Mouse (Mus musculus) cerebellum, adult 11 months (tissue): ENCODE results near the gene Klhdc4.

Experiments used
- DNase-seq: peaks from one replicate; pipeline ENCODE4 v3.0.0; 2022

The Klhdc4 gene

DNA sequence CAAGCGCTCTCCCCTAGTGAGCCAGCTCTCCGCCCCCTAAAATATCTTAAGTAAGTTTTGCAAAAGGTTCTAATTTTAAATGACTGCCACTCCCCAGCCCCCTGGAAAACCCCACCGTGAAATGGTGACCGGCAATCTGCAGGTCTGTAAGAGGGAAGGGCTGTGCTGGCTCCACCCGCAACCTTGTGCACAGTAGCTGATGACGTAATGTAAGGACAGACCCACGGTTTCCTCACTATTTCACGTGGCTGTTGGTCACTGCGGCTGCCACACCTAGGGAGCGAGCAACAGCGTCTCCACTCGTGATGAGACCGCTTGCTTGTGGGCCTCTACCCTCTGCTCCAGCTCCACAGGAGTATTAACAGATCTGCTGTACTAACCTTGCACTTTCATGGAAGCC is 23.2 kb downstream of the Klhdc4 start:
- DNase-seq: no peak

DNA sequence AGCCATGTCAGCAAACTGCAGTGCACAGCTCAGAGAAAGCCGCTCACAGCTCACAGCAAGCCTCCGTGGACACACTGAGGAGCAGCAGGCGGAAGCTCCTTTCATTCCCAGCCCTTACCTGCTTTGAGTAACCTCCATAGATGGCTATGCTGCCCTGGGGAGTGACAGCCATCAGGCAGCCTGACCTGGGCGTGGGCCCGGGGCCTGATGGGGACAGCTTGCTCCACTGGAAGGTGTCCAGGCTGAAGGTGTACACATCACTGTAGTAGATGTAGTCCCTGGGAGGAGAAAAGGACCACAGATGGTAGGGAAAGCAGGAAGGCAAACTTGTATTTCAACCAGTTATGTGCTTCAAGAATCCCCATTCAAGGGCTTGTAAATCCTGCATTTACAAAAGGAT is 24.5 kb downstream of the Klhdc4 start:
- DNase-seq: no peak

DNA sequence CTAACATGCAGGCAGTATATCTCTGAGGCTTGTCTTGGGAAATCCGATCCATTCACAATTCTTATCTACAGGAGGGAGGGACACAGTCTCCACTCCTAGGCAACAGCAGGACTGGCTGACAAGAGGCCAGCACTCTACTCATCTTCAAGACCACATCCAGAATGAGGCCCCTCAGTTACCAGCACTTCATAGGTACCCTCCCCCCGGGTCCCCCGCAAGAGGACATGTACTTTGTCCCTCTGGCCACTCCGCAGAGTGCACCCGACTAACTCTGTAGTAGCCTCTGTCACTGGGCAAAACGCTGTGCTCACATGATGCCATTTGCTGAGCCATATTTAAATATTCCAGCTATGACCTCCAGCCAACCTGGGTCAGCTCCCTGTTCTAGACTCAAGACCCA is 31.0 kb downstream of the Klhdc4 start:
- DNase-seq: no peak

DNA sequence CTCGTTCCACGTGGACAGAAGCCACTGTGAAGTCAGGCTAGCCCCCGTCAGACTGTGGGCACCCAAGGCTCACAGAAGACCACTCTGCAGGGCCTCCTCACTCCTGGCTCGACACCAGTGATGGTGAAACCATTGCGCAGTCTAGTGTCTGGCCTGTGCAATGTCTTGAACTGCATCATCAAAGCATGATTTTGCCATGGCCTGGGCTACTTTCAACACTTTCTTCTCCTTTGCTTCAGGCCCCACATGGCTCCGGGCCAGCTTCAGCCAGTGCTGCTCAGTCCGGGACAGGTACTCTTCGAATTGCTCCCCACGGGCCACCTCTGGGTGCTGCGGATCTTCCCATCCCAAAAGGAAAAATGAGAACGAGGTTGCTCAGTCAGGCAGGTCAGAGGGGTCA is 33.0 kb downstream of the Klhdc4 start:
- DNase-seq: no peak

DNA sequence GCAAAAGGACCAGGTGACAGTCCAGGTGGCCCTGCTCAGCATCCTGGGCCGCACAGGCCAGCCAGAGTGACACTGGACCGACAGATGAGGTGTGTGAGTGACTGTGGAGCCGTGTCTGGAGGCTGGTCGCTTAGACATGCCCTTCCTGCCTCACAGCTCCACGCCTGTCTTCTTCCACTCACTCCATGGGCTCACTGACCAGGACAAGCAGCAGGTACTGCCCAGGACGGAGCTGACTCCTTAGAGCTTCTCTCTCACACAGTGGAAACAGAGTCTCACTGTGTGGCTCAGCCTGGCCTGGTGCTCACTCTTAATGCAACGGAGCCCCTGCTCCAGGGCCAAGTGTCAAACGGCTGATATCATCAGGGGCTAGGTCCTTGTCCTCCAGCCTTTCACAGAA is 33.9 kb downstream of the Klhdc4 start:
- DNase-seq: no peak

DNA sequence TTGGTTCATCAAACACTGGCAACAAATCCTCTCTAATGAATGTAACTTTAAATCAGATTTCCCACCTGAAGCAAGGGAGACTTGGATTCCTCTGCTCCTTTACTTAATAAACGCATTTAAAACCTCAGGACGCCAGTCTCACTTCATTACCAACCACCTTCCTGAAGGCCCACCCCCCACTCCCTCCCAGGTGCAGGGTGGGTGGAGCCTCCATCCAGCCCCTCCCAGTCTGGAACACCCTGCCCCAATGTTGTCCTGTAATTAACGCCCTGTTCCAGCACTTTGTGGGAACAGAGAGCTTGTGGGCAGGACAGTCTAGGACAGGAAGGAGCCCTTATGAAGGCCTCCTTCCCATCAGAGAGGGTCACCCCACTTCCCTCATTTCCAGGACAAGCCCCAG is 35.2 kb downstream of the Klhdc4 start:
- no peak for DNase-seq

DNA sequence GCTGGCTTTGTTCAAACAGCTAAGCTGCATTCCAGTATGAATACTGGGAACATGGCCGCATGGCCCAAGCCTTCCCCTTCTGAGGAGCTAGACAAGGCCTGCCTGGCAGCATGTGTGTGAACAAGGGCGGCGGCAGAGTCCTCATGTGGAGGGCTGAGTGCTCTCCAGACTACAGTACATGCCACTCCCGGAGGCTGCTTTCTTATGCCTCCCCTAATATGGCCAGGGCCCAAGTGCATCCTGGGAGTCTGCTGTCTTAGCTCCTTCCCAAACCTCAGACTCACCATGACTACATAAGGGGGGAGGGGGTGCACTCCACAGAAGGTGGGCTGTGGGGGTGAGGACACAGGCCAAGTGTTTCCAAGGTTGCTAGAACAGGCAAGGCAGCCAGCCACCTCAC is 36.7 kb downstream of the Klhdc4 start:
- DNase-seq: no peak

DNA sequence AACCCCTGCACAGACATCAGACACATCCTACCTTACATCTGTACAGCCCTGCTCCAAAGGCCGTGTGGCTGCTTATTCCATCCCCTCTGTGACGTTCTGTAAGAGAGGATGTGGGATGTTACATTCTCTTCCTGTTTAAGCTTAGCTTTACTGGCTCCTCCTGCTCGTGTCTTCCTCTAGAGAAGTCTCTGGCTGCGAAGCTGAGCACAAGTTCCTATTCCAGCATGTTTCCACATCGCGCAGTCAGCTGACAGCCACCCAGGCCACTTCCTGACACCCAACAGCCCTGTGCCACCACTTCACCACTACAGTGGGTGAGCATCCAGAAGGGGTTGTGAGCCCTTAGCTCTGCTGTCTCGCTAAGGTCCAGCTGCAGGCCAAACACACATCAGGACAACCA is 37.2 kb downstream of the Klhdc4 start:
- DNase-seq: no peak

DNA sequence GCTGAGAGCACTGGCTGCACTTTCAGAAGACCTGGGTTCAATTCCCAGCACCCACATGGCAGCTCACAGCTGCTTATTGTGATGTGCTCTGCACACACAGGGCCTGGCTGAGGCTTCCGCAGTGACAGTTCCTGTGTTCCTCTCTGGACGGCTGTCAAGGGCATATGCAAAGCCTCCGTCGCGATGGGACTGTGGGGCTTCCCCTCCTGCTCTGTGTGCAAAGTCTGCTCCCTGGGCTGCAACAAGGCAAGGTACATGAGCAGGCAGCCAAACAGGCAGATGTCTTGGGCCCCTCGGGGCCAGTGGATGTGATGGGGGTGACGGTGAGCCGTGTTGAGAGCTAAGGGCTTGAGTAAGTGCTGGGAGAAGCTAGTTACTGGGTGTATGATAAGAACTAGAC is 40.6 kb downstream of the Klhdc4 start:
- DNase-seq: no peak

DNA sequence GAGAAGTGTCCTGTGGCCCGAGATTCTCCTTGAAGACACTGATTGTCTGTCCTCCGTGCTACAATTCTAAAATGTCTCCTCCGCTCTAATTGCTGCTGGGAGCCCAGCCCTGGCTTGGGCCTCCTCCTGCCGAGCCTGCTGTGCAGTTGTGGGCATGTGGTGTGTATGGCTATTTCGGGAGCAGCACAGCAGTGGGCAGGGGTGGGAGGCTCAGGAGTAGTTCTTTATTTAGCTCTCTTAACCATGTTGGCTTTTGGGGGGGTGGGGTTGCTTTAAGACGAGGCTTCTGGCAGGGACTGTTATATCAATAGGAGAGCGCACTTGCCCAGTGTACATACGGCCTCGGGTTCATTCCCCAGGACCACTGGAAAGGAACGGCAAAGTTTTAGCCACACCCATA is 42.8 kb downstream of the Klhdc4 start:
- no peak for DNase-seq

DNA sequence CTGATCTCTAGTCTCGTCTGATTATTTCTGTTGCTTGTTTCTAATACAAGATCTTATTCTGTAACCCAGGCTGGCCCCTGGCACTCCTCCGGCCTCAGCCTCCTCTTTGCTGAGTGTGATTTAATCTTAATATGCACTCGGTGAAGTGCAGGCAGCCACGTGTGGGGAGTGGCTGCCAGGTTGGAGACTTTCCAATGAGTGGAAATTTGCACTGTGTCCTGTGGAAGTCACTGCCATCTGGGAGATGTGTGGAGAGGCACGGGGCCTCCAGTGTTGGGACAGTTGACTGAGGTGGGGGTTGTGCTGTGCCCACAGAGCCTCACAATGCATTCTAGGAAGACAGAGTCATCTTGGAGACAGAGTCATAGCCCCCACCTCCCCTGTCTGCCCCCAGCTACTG is 46.9 kb downstream of the Klhdc4 start:
- DNase-seq: no peak

DNA sequence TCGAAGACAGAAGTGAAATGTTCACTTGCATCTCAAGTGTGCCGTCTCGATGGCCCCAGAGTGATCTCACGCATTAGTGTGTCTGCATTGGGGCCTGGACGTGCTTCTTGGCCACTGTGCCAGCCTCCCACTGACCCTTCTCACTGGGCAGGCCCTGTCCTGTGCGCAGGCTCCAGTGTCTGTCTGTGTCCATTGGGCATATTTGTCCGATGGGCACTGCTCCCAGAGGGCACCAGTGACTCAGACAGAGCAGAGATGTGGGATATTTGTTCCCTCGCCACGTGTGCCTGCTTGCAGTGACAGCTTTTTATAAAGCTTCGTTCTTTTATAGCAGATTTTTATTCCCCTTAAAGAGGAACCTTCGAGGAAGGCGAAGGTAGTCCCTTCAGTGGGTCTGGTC is 55.5 kb downstream of the Klhdc4 start:
- no peak for DNase-seq

DNA sequence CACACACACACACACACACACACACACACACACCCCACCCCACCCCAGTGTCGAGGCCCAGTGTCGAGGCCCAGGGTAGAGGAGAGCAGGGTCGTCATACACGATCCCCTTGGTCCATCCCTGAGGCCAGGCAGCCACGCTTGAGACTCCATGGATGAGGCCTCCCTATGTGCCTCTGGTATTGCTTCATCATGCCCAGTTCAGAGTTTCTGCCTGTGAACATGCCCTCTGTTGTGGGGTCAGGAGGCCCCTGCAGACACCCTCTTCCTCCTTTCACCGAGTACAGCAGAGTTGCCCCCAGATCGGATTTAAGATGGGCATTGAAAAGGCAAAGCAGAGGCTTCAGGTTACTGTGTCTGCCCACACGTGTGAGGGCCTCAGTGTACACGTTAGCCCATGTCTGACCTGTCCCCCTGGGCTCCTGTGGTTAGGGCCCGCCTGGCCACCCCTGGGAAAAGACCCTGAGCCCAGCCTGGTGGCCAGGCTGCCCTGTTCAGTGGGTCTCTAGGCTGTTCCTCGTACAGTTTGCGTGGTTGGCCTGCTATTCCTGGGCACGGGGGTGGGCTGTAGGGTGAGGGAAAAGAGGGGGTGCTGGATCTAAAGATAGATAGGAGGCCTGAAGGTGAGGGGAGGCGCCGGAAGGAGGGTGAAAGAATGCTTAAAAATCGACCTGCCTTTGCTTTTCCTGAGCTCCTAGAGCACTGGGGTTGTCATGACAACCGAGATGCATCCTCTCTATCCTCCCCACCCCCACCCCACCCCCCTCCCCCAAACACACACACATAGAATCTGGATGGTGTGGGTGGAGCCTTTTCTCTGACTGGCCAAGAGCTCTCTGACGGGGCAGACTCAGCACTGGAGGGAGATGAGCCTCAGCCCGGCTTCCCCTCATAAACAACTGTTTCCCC is 58.3 kb downstream of the Klhdc4 start:
- DNase-seq: no peak

DNA sequence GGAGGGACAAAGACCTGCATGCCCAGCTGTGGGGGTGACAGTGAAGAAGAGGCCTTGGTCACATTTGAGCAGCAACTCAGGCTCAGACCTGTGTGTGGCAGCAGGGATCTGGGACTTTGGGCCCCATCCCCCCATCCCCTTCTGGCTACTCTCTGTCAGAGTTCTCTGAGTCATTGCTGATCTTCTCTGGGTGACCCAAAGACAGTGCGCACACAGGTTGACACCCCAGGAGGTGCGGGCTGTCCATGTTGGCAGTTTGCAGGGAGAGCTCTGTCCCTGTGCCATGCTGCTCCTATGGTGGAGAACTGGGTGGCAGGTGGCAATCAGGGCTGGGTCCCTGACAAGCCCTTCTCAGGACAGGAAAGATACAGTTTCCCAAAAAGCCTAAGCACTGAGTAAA is 59.7 kb downstream of the Klhdc4 start:
- DNase-seq: peak; percentile 64

DNA sequence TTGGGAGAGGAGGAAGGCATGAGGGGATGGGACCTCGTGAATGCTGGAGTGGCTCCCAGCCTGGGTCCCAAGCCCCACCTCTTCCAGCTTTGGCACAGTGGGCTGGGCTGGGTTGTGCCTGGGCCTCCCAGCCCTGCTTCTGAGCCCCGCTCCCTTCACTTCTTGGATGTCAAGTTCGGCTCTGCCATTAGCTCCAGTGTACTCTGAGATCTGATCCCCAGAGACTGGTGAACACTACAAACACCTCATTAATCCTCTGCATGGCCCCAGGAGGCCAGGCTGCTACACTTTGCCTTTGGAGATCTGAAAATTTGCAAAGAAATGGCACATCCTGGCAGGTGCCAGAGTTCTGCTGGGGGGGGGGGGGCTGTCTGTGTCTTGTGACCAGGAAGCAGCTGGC is 60.3 kb downstream of the Klhdc4 start:
- no peak for DNase-seq

DNA sequence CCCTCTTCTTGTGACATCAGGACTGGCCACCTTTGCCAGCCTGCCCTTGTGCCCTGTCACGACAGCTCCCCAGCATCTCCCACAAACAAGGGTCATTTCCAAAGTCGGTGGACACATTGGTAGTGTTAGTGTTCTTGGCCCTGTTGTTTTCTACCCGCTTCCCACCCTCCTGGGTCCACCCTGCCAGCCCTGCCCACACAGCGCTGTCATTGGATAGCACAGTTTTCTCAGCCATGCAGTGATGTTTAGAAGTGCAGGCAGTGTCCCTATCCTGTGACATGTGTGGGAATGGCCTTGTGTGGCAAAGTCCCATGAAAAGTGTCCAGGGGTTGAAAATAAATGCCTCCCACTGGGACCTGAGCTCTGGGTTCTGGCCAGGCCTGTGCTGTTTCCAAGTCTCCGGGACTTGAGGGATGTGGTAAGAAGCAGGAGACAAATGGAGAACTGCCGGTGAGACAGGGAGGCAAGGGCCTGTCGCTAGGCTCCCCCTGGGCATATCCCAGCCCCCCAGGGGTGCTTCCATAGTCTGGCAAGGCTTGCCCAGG is 63.7 kb downstream of the Klhdc4 start:
- DNase-seq: no peak

DNA sequence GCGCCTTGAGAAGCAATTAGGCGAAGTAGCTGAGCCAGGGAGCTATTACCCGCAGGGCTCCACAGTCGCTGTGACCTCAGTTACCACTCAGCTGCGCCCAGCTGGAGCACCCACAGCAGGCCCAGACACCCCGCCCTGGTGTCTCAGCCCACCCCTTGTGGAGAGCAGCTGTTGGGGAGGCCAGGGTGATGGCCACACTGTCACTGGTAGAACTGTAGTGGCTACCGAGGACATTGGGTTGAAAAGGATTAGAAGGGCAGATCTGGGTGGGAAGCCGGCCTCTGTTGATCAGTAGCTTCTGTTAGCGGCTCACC is 65.7 kb downstream of the Klhdc4 start:
- DNase-seq: no peak

DNA sequence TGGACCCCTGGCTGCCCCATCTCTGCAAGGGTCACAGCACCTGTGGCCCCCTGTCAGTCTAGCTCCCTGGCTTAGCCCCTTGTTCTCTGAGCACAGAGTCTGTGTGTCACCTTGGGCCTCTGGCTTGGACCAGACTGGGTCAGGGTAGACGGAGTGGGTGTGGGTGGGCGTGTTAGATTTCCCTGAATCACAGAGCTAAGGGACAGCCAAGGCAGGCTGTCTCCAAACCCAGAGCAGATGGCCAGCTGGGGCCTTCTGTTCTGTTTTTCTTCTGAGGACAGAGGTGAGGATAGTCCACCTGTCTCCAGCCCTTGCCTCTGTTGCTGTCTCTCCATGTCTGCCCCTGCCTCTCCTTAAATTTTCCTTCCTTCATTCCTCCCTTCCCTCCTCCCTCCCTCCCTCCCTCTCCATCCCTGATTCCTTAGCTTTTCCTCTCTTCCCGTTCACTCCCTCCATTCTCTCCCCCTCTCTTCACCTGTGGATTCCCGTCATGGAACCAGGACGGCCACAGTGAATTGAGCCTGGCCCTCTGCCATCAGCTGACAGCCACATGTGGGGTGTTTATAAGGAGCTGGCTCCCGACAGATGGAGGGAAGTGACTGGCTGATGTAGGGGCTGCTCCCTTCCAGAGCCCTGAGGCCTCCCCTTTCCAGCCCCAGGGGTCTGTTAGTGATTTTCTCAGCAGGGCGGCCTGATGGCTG is 66.2 kb downstream of the Klhdc4 start:
- DNase-seq: no peak

DNA sequence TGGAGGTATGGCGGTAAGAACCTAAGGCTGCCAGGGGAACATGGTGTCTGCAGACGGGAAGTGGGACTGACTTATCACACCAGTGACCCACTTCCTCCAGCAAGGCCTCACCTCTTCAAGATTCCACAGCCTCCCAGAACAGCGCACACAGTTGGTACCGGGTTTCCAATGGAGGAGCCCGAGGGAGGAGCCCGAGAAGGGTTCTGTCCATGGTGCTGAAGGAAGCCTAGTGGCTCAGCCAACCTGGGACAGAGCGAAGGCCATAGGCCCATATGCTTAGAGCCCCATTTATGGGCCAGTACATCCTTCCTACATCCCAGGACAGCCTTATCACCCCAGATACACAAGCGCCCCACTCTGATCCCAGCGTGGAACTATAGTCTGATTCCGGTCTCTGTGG is 67.9 kb downstream of the Klhdc4 start:
- DNase-seq: no peak

DNA sequence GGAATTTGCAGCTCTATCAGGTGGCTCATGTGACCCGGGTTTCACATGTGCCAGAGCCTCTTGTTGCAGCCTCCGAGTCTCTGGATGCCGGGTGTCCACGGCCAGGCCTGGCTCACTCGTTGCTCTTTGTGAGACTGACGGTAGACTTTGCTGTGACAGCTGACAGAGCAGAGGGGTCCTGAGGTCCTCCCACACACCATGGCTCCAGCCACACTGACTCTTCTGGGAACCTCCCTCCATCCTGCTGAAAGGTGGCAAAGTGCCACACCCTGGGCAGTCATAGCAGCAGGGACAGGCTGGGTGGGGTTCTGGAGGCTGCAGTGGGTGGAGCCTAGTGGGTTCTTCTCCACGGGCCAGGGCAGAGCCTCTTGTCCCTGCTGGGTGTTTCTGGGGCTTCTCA is 68.9 kb downstream of the Klhdc4 start:
- DNase-seq: peak; percentile 57

DNA sequence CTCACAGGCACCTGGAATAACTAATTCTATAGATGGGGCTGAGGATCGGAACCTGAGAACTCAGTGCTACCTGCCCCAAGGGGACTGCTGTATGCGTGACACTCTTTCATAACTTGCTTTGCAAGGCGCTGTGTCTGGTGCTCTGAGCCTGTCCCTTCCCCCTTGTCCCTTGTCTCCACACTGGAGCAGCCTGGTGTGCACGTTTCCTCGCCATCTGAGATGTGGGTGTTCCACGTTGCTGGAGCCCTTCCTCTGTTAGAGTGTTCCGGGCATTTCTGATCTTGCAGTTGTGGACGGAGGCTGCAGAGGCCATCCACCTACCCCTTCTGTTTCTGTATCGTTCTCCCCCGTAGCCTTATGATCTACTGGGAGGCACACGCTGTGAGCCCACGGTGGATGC is 70.9 kb downstream of the Klhdc4 start:
- DNase-seq: no peak

DNA sequence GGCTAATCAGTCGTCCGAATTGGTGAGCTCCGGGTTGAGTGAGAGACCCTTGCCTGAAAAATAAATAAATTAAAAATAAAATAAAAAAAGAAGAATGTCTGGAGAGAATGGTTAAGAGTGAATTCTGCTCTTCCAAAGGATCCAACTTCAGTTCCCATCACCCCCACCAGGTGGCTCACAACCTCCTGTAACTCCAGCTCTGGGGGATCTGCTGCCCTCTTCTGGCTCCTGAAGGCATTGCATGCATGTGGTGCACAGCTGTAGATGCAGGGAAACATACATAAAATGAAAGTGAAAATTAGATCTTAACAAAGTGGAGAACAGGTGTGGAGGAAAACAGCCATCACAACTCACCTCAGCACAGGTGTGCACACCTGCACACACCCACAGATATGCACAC is 78.0 kb downstream of the Klhdc4 start:
- peak; percentile 61 for DNase-seq

DNA sequence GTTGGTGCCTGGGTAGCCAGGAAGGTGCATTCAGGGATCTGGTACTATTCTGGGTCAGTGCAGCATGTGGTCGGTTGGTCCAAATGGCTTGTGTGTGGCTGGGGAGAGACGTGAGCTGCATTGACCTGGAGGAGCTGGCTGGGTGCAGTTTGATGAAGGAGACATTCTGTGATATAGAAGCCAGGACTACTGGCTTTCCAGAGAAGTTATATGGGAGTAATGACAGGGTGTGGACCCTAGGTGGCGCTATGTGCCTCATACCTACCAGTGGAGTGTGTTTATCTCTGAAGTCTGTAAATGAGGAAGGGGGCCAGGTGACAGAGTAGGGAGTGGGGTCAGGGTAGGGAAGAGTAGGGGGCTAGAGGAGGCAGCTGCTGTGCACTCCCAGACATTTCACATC is 78.9 kb downstream of the Klhdc4 start:
- no peak for DNase-seq

DNA sequence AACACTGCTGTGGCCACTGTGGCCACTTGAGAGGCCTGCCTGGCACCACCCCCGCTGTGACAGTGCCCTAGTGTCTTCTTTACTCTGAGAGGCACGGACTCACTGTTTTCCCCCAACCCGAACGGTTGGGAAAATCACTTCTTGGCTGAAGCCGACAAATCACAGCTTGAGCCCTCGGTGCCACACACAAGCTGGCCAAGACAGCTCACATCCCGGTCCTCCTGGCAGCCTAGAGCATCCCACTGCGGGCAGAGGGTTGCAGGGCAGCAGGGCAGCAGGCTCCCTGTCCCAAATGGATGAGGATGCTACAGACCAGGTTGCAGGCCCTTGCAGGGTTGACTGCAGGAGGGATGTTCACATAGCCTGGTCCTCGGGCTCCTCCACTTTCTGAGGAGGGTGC is 79.9 kb downstream of the Klhdc4 start:
- DNase-seq: peak; percentile 83
